Mouse (Mus musculus) cerebellum, adult 2 months (tissue): ENCODE results near the gene Plxna2.

Experiments used
- CTCF ChIP-seq: fragments of 200-500 bp; IDR thresholded peaks from 2 replicates; pipeline ENCODE4 v1.5.1; 2011; ENCODE audit warnings: low read depth, mild to moderate bottlenecking, control low read depth, low read length, moderate library complexity, borderline replicate concordance; ENCODE audit not compliant: insufficient read depth
- POLR2A ChIP-seq: fragments of 200-500 bp; IDR thresholded peaks from 2 replicates; pipeline ENCODE4 v1.6.1; 2011; ENCODE audit warnings: low read length, control low read depth, borderline replicate concordance; ENCODE audit not compliant: insufficient read depth

DNA sequence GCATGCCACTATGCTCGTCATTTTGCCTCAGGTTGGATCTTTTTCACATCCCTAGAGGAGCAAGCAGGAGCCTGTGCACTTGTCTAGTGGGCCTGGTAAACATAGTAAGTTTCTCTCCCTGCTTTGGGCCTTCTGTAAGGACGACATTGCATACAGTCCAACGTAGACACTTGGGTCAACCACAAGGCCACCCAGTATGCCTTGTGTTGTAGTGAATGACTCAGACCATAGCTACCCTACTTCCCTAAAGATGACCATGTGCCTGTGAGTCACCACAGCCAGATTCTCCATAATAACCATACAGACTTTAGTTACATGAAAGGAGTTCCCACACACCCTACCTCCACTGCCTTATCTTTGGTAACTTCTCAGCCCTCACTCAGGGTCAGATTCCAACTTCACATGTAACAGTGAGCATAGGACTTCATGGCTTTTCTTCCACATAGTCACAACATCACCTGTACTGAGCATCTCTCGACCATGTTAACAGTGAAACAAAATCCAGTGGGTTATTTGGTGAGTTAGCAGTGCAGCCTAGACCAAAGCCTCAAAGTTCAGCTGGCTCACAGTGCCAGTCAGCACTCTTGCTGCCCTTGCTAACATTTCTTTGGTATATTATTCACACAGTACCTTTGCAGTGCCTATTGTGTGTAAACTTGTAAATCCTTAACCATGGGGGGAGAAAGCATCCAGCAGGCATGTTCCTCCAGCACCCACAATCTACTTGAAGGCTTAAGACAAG, 53.9 kb downstream of the Plxna2 start:
- TF ChIP-seq POLR2A (no peak), CTCF (no peak)
